Mouse (Mus musculus) heart, postnatal 0 days (tissue): ENCODE data around the gene Tulp4.

Source experiments
- CTCF ChIP-seq: IDR thresholded peaks from 2 replicates; pipeline ENCODE4 v1.5.1; 2016; ENCODE audit warnings: antibody characterized with exemption, control low read depth, low read depth
- EP300 ChIP-seq: IDR thresholded peaks from 2 replicates; pipeline ENCODE4 v1.6.1; 2016; ENCODE audit warnings: antibody characterized with exemption, low read depth

DNA sequence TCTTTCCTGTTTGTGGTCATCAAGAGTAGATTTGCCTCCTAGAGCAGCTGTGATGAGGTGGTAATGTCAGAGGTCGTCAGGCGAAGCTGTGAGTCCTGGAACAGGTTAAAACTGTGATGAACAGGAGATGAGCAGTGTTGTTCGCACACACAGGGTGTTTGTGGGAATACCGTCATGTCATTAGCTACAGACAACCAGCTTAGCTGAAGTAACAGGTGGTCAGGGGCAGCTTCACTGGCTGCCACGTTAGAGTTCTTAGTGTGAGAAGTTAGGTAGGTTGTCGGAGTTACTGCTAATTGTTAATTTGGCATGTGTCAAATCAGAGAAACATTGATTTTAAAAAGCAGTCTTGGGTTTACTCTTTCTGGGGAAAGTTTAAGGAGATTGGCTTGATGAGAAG lies 7.4 kb downstream of the Tulp4 start:
- TF ChIP-seq CTCF (no peak), EP300 (no peak)
